Mouse (Mus musculus): ENCODE data around the gene Traf1. TPM values are rescaled to one million over a fixed set of nuclear protein-coding genes. Genes with fewer than 3 reads are reported as not detected.
A peak's percentile ranks its signal among the peaks of the same experiment; 100 is the strongest.

Gene Traf1
- polyA plus RNA-seq, 1 experiment from 2014 or later: 30.3 TPM

GRCm38 (mm10) chr2:34962211-34962610 lies 639 bp upstream of the Traf1 start:
- 62% methylated on average over 2 of the region's 2 CpGs for WGBS
- Histone ChIP-seq H3K27ac (ENCODE audit: low read length) (0 out of 2 replicates have a peak overlapping the region, but pooled peaks have one; percentile 16), H3K4me3 (ENCODE audit: low read length) (no peak overlapping the region), H3K4me2 (replicated peaks; ENCODE audit: low read depth, low read length) (no peak overlapping the region), H3K9me3 (ENCODE audit: low read length) (no peaks in the 10 kb centered on the region), H3K36me3 (ENCODE audit: insufficient read depth, low read length) (no peaks in the 10 kb centered on the region), H3K9ac (replicated peaks; ENCODE audit: low read length) (no peak overlapping the region), H3K4me1 (ENCODE audit: insufficient read depth, low read length) (peaks cover 23% of the 10 kb centered on the region), H3K27me3 (ENCODE audit: insufficient read depth, low read length) (no peaks in the 10 kb centered on the region)
- no peak for ATAC-seq (ENCODE audit: low FRiP score, low TSS enrichment)

- Histone ChIP-seq H3K27me3 (ENCODE audit: insufficient read depth, low read length) (no peaks in the 10 kb centered on the region), H3K9me3 (ENCODE audit: low read length) (no peaks in the 10 kb centered on the region), H3K4me2 (replicated peaks; ENCODE audit: low read depth, low read length) (peak overlapping the region; percentile 58), H3K9ac (replicated peaks; ENCODE audit: low read length) (peak overlapping the region; percentile 60), H3K4me3 (ENCODE audit: low read length) (peak overlapping the region; percentile 45), H3K27ac (ENCODE audit: low read length) (peak overlapping the region; percentile 60), H3K4me1 (ENCODE audit: insufficient read depth, low read length) (peaks cover 23% of the 10 kb centered on the region), H3K36me3 (ENCODE audit: insufficient read depth, low read length) (no peaks in the 10 kb centered on the region)
- 59% methylated on average over 6 of the region's 6 CpGs for WGBS
- no peak for ATAC-seq (ENCODE audit: low FRiP score, low TSS enrichment)
These were observed 606 bp downstream of the Traf1 start for GRCm38 (mm10) chr2:34960966-34961365.

- peak overlapping the region; percentile 58 for H3K4me2 ChIP-seq (replicated peaks; ENCODE audit: low read depth, low read length)
- WGBS: 48% methylated on average over 4 of the region's 5 CpGs
These were observed 1.1 kb downstream of the Traf1 start for GRCm38 (mm10) chr2:34960466-34960865.

GRCm38 (mm10) chr2:34958582-34958981 lies 3.0 kb downstream of the Traf1 start:
- no peaks in the 10 kb centered on the region for H3K27me3 ChIP-seq (ENCODE audit: insufficient read depth, low read length)
- 77% methylated on average over 7 of the region's 7 CpGs for WGBS
- no peaks in the 10 kb centered on the region for H3K9me3 ChIP-seq (ENCODE audit: low read length)
- H3K4me3 ChIP-seq (ENCODE audit: low read length): no peak overlapping the region
- H3K27ac ChIP-seq (ENCODE audit: low read length): no peak overlapping the region
- H3K4me2 ChIP-seq (replicated peaks; ENCODE audit: low read depth, low read length): no peak overlapping the region
- peaks cover 14% of the 10 kb centered on the region for H3K4me1 ChIP-seq (ENCODE audit: insufficient read depth, low read length)
- ATAC-seq (ENCODE audit: low FRiP score, low TSS enrichment): no peak
- H3K9ac ChIP-seq (replicated peaks; ENCODE audit: low read length): no peak overlapping the region
- H3K36me3 ChIP-seq (ENCODE audit: insufficient read depth, low read length): no peaks in the 10 kb centered on the region

More at GRCm38 (mm10) chr2:34960466-34960865, 1.1 kb downstream of the Traf1 start:
- Histone ChIP-seq H3K4me3 (ENCODE audit: low read length) (peak overlapping the region; percentile 45), H3K27ac (ENCODE audit: low read length) (peak overlapping the region; percentile 60; the same call in 1 of the 2 replicates), H3K27me3 (ENCODE audit: insufficient read depth, low read length) (no peaks in the 10 kb centered on the region), H3K9ac (replicated peaks; ENCODE audit: low read length) (peak overlapping the region; percentile 60), H3K36me3 (ENCODE audit: insufficient read depth, low read length) (no peaks in the 10 kb centered on the region), H3K4me1 (ENCODE audit: insufficient read depth, low read length) (peaks cover 23% of the 10 kb centered on the region), H3K9me3 (ENCODE audit: low read length) (no peaks in the 10 kb centered on the region)
- no peak for ATAC-seq (ENCODE audit: low FRiP score, low TSS enrichment)

- no peak overlapping the region for H3K9ac ChIP-seq (replicated peaks; ENCODE audit: low read length)
- ATAC-seq (ENCODE audit: low FRiP score, low TSS enrichment): no peak
- WGBS: 79% methylated on average over 7 of the region's 7 CpGs
These were observed 3.5 kb downstream of the Traf1 start for GRCm38 (mm10) chr2:34958036-34958435.

GRCm38 (mm10) chr2:34957405-34957804 lies 4.2 kb downstream of the Traf1 start:
- no peak for ATAC-seq (ENCODE audit: low FRiP score, low TSS enrichment)
- H3K36me3 ChIP-seq (ENCODE audit: insufficient read depth, low read length): no peaks in the 10 kb centered on the region
- H3K4me2 ChIP-seq (replicated peaks; ENCODE audit: low read depth, low read length): no peak overlapping the region
- WGBS: 72% methylated on average over 1 of the region's 1 CpGs
- H3K9me3 ChIP-seq (ENCODE audit: low read length): no peaks in the 10 kb centered on the region
- H3K27me3 ChIP-seq (ENCODE audit: insufficient read depth, low read length): no peaks in the 10 kb centered on the region
- no peak overlapping the region for H3K9ac ChIP-seq (replicated peaks; ENCODE audit: low read length)
- H3K4me3 ChIP-seq (ENCODE audit: low read length): no peak overlapping the region
- H3K4me1 ChIP-seq (ENCODE audit: insufficient read depth, low read length): peaks cover 6% of the 10 kb centered on the region; the same call in 1 of the 2 replicates
- no peak overlapping the region for H3K27ac ChIP-seq (ENCODE audit: low read length)

More at GRCm38 (mm10) chr2:34958036-34958435, 3.5 kb downstream of the Traf1 start:
- Histone ChIP-seq H3K27ac (ENCODE audit: low read length) (no peak overlapping the region), H3K4me3 (ENCODE audit: low read length) (no peak overlapping the region), H3K4me1 (ENCODE audit: insufficient read depth, low read length) (peaks cover 10% of the 10 kb centered on the region), H3K27me3 (ENCODE audit: insufficient read depth, low read length) (no peaks in the 10 kb centered on the region), H3K36me3 (ENCODE audit: insufficient read depth, low read length) (no peaks in the 10 kb centered on the region), H3K9me3 (ENCODE audit: low read length) (no peaks in the 10 kb centered on the region), H3K4me2 (replicated peaks; ENCODE audit: low read depth, low read length) (no peak overlapping the region)

GRCm38 (mm10) chr2:34956941-34957340 lies 4.6 kb downstream of the Traf1 start:
- 63% methylated on average over 5 of the region's 5 CpGs for WGBS
- ATAC-seq (ENCODE audit: low FRiP score, low TSS enrichment): no peak
- Histone ChIP-seq H3K36me3 (ENCODE audit: insufficient read depth, low read length) (no peaks in the 10 kb centered on the region), H3K27me3 (ENCODE audit: insufficient read depth, low read length) (no peaks in the 10 kb centered on the region), H3K4me1 (ENCODE audit: insufficient read depth, low read length) (peaks cover 6% of the 10 kb centered on the region; the same call in 1 of the 2 replicates), H3K9me3 (ENCODE audit: low read length) (no peaks in the 10 kb centered on the region), H3K9ac (replicated peaks; ENCODE audit: low read length) (no peak overlapping the region), H3K4me2 (replicated peaks; ENCODE audit: low read depth, low read length) (no peak overlapping the region), H3K4me3 (ENCODE audit: low read length) (no peak overlapping the region), H3K27ac (ENCODE audit: low read length) (no peak overlapping the region)

- H3K4me3 ChIP-seq (ENCODE audit: low read length): no peak overlapping the region
- H3K36me3 ChIP-seq (ENCODE audit: insufficient read depth, low read length): no peaks in the 10 kb centered on the region
- H3K9me3 ChIP-seq (ENCODE audit: low read length): no peaks in the 10 kb centered on the region
- H3K4me1 ChIP-seq (ENCODE audit: insufficient read depth, low read length): no peaks in the 10 kb centered on the region
- H3K4me2 ChIP-seq (replicated peaks; ENCODE audit: low read depth, low read length): no peak overlapping the region
- no peaks in the 10 kb centered on the region for H3K27me3 ChIP-seq (ENCODE audit: insufficient read depth, low read length)
- no peak overlapping the region for H3K27ac ChIP-seq (ENCODE audit: low read length)
- ATAC-seq (ENCODE audit: low FRiP score, low TSS enrichment): no peak
- 0 out of 2 replicates have a peak overlapping the region, but pooled peaks have one; percentile 11 for H3K9ac ChIP-seq (replicated peaks; ENCODE audit: low read length)
These were observed 7.2 kb downstream of the Traf1 start for GRCm38 (mm10) chr2:34954344-34954743.

GRCm38 (mm10) chr2:34953547-34954116 lies 7.9 kb downstream of the Traf1 start:
- Histone ChIP-seq H3K4me3 (ENCODE audit: low read length) (no peak overlapping the region), H3K4me1 (ENCODE audit: insufficient read depth, low read length) (no peaks in the 10 kb centered on the region), H3K9ac (replicated peaks; ENCODE audit: low read length) (no peak overlapping the region), H3K9me3 (ENCODE audit: low read length) (no peaks in the 10 kb centered on the region), H3K27ac (ENCODE audit: low read length) (no peak overlapping the region), H3K4me2 (replicated peaks; ENCODE audit: low read depth, low read length) (no peak overlapping the region), H3K36me3 (ENCODE audit: insufficient read depth, low read length) (no peaks in the 10 kb centered on the region), H3K27me3 (ENCODE audit: insufficient read depth, low read length) (no peaks in the 10 kb centered on the region)
- ATAC-seq (ENCODE audit: low FRiP score, low TSS enrichment): no peak
- 81% methylated on average over 2 of the region's 2 CpGs for WGBS

- Histone ChIP-seq H3K27me3 (ENCODE audit: insufficient read depth, low read length) (no peaks in the 10 kb centered on the region), H3K9me3 (ENCODE audit: low read length) (no peaks in the 10 kb centered on the region), H3K9ac (replicated peaks; ENCODE audit: low read length) (no peak overlapping the region), H3K36me3 (ENCODE audit: insufficient read depth, low read length) (no peaks in the 10 kb centered on the region), H3K4me2 (replicated peaks; ENCODE audit: low read depth, low read length) (no peak overlapping the region), H3K27ac (ENCODE audit: low read length) (no peak overlapping the region), H3K4me1 (ENCODE audit: insufficient read depth, low read length) (no peaks in the 10 kb centered on the region), H3K4me3 (ENCODE audit: low read length) (no peak overlapping the region)
- 65% methylated on average over 4 of the region's 4 CpGs for WGBS
- ATAC-seq (ENCODE audit: low FRiP score, low TSS enrichment): no peak
These were observed 8.6 kb downstream of the Traf1 start for GRCm38 (mm10) chr2:34953018-34953417.
